Mouse (Mus musculus) layer of hippocampus, adult 2 months (tissue): ENCODE results near the gene Rplp0. TPM values are rescaled to one million over a fixed set of nuclear protein-coding genes. Genes with fewer than 3 reads are reported as not detected.

Experiments used
- DNase-seq, 2 experiments: peaks; one replicate each; pipeline ENCODE4 v3.0.0; 2022; ENCODE audit warnings: low spot score in 2 of 2
- H3K27ac ChIP-seq: fragments of 200-600 bp; 2 replicates; pipeline ENCODE4 v1.8.1; 2022
- H3K4me3 ChIP-seq: fragments of 200-600 bp; 2 replicates; pipeline ENCODE4 v1.8.1; 2022; ENCODE audit warnings: mild to moderate bottlenecking
- CTCF ChIP-seq: fragments of 200-600 bp; conservative IDR thresholded peaks from 2 replicates; pipeline ENCODE4 v1.8.1; 2022; ENCODE audit warnings: antibody characterized with exemption, mild to moderate bottlenecking, moderate library complexity
- microRNA-seq, 2 experiments: library from miRNA; unstranded; fragments of <30 nt; microRNA quantifications; one replicate each; pipeline ENCODE4 v1.2.0; 2021
- total RNA-seq, 2 experiments: library from RNA; stranded (reverse); gene quantifications; 2 replicates each; pipeline ENCODE4 v1.2.3; 2021

The Rplp0 gene
- total RNA-seq, 2 experiments from 2014 or later = 225 to 234 TPM

GRCm38 (mm10) chr5:115580229-115581001, 21.1 kb downstream of the Rplp0 start:
- no peak overlapping the region for H3K4me3 ChIP-seq
- H3K27ac ChIP-seq = no peak overlapping the region
- DNase-seq = no peak
- no peak for TF ChIP-seq CTCF

- DNase-seq = no peak
- TF ChIP-seq CTCF = no peak
- no peak overlapping the region for H3K27ac ChIP-seq
- no peak overlapping the region for H3K4me3 ChIP-seq
These were observed 22.4 kb downstream of the Rplp0 start for GRCm38 (mm10) chr5:115581662-115582061.

DNA sequence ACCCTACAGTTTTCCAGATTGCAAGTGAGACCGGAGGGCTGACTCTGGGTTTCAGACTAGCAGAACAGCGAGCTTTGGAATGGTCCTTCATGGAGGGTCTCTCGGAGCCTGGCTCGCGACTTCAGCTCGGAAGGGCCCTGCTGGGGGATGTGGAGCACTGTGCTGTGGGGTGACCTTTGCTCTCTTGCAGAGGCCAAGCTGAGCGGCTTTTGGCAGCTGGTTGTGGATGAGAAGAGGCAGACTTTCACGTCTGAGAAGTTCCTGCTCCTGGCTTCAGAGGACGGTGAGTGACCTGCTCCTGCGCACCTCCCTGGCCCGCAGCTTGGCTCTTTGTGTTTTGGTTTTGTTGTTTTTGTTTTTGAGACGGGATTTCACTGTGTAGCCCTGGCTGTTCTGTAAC, 26.3 kb downstream of the Rplp0 start:
- no peak for TF ChIP-seq CTCF
- no peak for DNase-seq
- no peak overlapping the region for H3K27ac ChIP-seq
- no peak overlapping the region for H3K4me3 ChIP-seq

- H3K4me3 ChIP-seq = no peak overlapping the region
- DNase-seq = no peak
- H3K27ac ChIP-seq = no peak overlapping the region
- no peak for TF ChIP-seq CTCF
These were observed 26.9 kb downstream of the Rplp0 start for GRCm38 (mm10) chr5:115586166-115586565.

GRCm38 (mm10) chr5:115586780-115587179, 27.5 kb downstream of the Rplp0 start:
- Histone ChIP-seq H3K4me3 (no peak overlapping the region), H3K27ac (no peak overlapping the region)
- no peak for DNase-seq
- no peak for TF ChIP-seq CTCF

DNA sequence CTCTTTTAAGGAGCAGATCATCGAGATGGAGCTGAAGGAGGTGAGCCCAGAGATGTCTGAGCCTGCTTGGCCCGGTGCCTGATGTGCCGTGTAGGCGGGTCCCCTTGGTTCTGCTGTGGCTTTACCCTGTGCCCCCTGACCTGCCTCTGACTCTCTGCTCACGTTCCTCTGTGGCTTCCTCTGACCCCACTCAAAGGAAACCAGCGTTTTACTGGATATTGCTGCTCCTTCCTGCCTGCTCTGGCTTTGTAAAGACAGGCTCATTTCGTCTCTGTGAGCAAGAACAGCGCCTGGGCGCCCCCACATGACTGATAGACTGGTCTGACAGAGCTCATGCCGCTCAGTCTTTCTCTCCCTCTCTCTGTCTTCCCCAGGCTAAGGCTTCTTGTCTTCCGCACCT, 31.8 kb downstream of the Rplp0 start:
- no peak for DNase-seq
- TF ChIP-seq CTCF = no peak
- Histone ChIP-seq H3K27ac (no peak overlapping the region), H3K4me3 (no peak overlapping the region)

DNA sequence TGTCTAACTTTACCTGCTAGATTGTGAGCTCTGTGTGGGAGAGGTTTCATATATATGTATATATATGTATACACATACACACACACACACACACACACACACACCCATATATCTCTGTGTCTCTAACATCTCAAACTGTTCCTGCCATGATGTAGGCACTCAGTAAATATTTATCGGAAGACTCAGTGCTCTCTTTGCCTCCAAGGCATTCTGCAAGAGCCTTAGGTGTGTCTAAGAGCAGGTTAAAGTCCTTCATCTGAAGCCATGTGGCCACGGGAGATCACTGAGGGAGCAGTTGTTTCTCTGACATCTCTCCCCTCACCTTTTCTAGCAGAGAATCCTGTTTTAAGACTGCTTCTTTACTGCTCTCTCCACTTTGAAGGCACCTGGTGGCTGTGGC, 32.2 kb downstream of the Rplp0 start:
- H3K4me3 ChIP-seq = no peak overlapping the region

GRCm38 (mm10) chr5:115603561-115603960, 44.3 kb downstream of the Rplp0 start:
- Histone ChIP-seq H3K27ac (no peak overlapping the region), H3K4me3 (no peak overlapping the region)
- DNase-seq = no peak
- TF ChIP-seq CTCF = no peak

More for the DNA sequence above, 32.2 kb downstream of the Rplp0 start:
- H3K27ac ChIP-seq = no peak overlapping the region
- TF ChIP-seq CTCF = no peak
- no peak for DNase-seq

GRCm38 (mm10) chr5:115611566-115611965, 52.3 kb downstream of the Rplp0 start:
- no peak for DNase-seq
- no peak overlapping the region for H3K27ac ChIP-seq
- no peak overlapping the region for H3K4me3 ChIP-seq
- no peak for TF ChIP-seq CTCF

Small RNA genes lying within 50 kb of the gene (microRNA-seq; reads per million reads assigned to microRNA genes)
- 0 to 0.32 reads per million in 2 experiments for gene Mir7029

Other genes starting within 250 kb of the Rplp0 start
- gene Srsf9, start 232.3 kb upstream of the Rplp0 start, total RNA-seq = 100 to 1,000 TPM in 1 of 2 experiments, 10 to 100 TPM in 1; 91.4 to 102 TPM
- gene Gatc, start 218.3 kb upstream of the Rplp0 start, total RNA-seq = 10 to 100 TPM; 19.5 to 20.8 TPM
- gene Triap1, start 218.2 kb upstream of the Rplp0 start, total RNA-seq = 10 to 100 TPM; 22.3 to 25.4 TPM
- gene Cox6a1, start 210.5 kb upstream of the Rplp0 start, total RNA-seq = 100 to 1,000 TPM; 685 to 700 TPM
- 10 to 100 TPM; 48.6 to 52.4 TPM for gene Msi1, start 129.9 kb upstream of the Rplp0 start, total RNA-seq
- not detected for gene Pla2g1b, start 93.2 kb upstream of the Rplp0 start, total RNA-seq
- 10 to 100 TPM; 37.8 to 56.5 TPM for gene Sirt4, start 74.7 kb upstream of the Rplp0 start, total RNA-seq
- gene Pxn, start 52.8 kb upstream of the Rplp0 start, total RNA-seq = 10 to 100 TPM; 40.8 to 47.3 TPM
- 10 to 100 TPM; 74.5 to 76.7 TPM for gene Gcn1l1, start 5.8 kb downstream of the Rplp0 start, total RNA-seq
- gene Rab35, start 72.4 kb downstream of the Rplp0 start, total RNA-seq = 10 to 100 TPM; 85.6 to 98.6 TPM
- gene Bicdl1, start 172.2 kb downstream of the Rplp0 start, total RNA-seq = 100 to 1,000 TPM; 123 to 125 TPM